Mouse (Mus musculus): ENCODE data around the gene Stk39. TPM values are rescaled to one million over a fixed set of nuclear protein-coding genes. Genes with fewer than 3 reads are reported as not detected.

Gene Stk39
- total RNA-seq, 2 experiments from 2014 or later, result 1.9 to 4.1 TPM

DNA sequence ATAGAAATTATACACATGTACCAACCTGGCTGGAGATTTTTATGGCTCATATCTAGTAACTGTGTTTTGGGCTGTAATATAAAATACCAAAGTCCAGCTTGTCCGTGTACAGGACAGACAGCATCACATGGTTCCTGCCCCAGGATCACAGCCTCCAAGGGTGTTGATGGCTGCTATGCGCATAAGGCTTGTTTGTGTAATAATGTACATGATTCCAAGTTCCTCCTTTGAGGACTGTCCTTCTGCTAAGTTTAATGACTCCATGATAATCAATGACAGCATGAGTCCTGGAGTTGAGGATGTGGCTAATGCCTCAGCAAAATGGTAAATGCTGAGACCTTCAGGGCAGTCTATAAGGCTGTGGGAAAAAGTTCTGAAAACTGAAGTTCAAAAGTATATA, 174.1 kb downstream of the Stk39 start:
- no peak overlapping the region for H3K4me3 ChIP-seq
- H3K27ac ChIP-seq, result no peak overlapping the region
- no peak for DNase-seq
- TF ChIP-seq CTCF (IDR thresholded peaks at IDR 0.05), result no peak
- intact Hi-C loops (cut with DNase I), result no loop called here

DNA sequence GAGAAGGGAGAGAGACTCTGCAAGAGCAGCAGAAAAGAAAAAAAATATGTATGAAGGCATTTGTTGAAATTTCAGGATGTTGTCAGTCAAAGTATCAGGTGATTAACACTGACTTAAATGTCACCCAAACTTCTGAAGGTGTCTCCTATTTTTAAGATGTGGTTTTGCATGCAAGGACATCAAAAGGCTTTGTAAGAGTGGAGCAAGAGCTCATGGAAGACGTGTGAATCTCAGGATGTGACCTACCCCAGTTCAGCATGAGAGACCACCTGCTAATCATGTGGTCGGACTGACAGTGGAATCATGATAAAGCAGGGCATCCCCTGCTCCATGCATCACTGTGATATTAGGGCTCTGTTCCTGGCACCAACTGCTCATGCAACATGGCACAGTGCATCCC, 175.3 kb downstream of the Stk39 start:
- TF ChIP-seq CTCF (IDR thresholded peaks at IDR 0.05), result no peak
- no peak overlapping the region for H3K4me3 ChIP-seq
- intact Hi-C loops (cut with DNase I), result no loop called here
- H3K27ac ChIP-seq, result no peak overlapping the region
- no peak for DNase-seq

GRCm38 (mm10) chr2:68292539-68293320, 179.3 kb downstream of the Stk39 start:
- no peak for DNase-seq
- intact Hi-C loops (cut with DNase I), result no loop called here
- no peak overlapping the region for H3K4me3 ChIP-seq
- no peak overlapping the region for H3K27ac ChIP-seq
- TF ChIP-seq CTCF (IDR thresholded peaks at IDR 0.05), result no peak

GRCm38 (mm10) chr2:68291895-68292294, 180.2 kb downstream of the Stk39 start:
- no peak for DNase-seq
- intact Hi-C loops (cut with DNase I), result no loop called here
- no peak for TF ChIP-seq CTCF (IDR thresholded peaks at IDR 0.05)
- no peak overlapping the region for H3K27ac ChIP-seq
- no peak overlapping the region for H3K4me3 ChIP-seq

DNA sequence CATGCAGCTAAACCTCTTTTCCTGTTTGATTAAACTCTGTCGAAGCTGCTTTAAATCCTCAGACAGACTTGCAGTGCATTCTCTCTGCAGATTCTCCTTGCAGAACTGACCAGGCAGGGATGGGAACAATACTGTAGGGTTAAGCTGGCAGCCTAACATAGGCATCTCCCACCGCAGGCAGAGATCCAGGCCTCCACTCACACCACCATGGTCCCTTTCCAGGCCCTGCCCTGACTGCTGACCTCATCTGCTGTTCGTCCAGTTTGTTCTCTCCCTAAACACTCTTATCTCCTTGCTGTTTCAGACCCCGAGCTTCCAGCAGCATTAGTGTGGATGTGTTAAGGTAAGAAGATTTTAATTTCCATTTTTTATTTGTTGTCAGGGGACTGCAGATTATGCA, 182.1 kb downstream of the Stk39 start:
- intact Hi-C loops (cut with DNase I), result no loop called here
- no peak for DNase-seq
- no peak overlapping the region for H3K27ac ChIP-seq

GRCm38 (mm10) chr2:68289177-68289576, 182.9 kb downstream of the Stk39 start:
- no peak for TF ChIP-seq CTCF (IDR thresholded peaks at IDR 0.05)
- H3K4me3 ChIP-seq, result no peak overlapping the region
- H3K27ac ChIP-seq, result no peak overlapping the region
- no peak for DNase-seq
- intact Hi-C loops (cut with DNase I), result no loop called here

More for the DNA sequence above, 182.1 kb downstream of the Stk39 start:
- no peak overlapping the region for H3K4me3 ChIP-seq
- TF ChIP-seq CTCF (IDR thresholded peaks at IDR 0.05), result no peak

DNA sequence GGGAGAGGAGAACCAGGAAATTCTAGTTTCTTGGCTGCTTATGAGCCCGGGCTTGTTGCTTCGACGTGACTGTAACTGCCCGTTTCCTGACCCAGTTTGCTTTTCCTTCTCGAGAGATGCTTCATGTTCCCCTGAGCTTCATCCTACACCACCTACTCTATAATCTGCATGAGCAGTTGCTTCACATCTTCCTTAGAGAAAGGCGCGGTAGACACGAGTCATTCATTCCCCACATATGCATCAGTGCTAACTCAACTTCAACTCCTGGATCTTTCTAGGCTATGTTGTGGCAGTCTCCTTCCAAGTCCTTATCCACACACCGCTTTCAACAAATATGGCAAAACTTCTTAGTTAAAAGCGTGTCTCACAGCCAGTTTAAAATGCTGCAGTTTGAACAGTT, 184.0 kb downstream of the Stk39 start:
- Histone ChIP-seq H3K4me3 (no peak overlapping the region), H3K27ac (no peak overlapping the region)
- no peak for TF ChIP-seq CTCF (IDR thresholded peaks at IDR 0.05)
- intact Hi-C loops (cut with DNase I), result no loop called here
- no peak for DNase-seq

GRCm38 (mm10) chr2:68284391-68284790, 187.7 kb downstream of the Stk39 start:
- TF ChIP-seq CTCF (IDR thresholded peaks at IDR 0.05), result no peak
- intact Hi-C loops (cut with DNase I), result no loop called here
- DNase-seq, result peak; percentile 55
- H3K27ac ChIP-seq, result no peak overlapping the region
- H3K4me3 ChIP-seq, result no peak overlapping the region

DNA sequence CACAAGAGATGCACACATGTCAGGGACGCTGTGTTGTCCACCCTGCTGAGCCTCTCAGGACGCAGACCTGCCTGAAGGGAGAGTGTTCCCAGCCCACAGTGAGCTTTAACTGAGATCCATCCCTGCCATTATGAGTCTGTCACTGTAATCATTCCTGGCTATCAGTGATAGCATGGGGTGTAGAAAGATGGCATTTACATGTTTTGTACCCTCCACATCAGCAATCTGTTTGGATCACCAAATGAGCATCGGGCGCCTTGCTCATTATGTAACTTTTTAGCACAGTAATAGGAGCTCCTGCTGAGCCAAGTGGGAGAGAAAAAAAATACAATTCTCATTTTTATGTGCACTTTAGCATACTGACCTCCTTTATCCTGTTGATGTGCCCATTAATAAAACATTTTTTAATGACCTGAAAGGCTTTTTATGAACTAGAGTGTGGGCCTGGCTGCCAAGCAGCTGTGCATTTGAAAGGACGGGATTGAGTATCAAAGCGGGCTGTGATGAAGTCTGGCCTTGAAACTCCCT, 189.0 kb downstream of the Stk39 start:
- no peak for TF ChIP-seq CTCF (IDR thresholded peaks at IDR 0.05)
- Histone ChIP-seq H3K27ac (no peak overlapping the region), H3K4me3 (no peak overlapping the region)
- intact Hi-C loops (cut with DNase I), result no loop called here
- DNase-seq, result no peak

GRCm38 (mm10) chr2:68281575-68281974, 190.5 kb downstream of the Stk39 start:
- H3K4me3 ChIP-seq, result no peak overlapping the region
- no peak for TF ChIP-seq CTCF (IDR thresholded peaks at IDR 0.05)
- intact Hi-C loops (cut with DNase I), result no loop called here

DNA sequence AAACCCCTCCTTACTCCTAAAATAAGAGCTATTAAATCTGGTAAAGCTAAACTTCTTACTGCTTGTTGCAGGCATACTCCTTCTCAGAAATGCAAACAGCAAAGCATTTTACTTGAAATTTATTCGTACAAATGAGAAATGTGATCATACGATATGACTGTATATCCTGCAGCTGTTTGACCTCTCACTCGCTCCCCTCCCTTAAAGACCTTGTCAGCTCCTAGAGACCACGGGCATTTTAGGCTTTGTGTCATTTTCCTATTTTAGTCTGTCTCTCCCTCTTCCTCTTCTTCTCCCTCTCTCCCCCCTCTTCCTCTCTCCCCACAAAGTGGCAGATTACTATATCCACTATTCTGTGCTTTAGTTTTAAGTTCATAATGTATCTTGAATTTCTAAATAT, 200.8 kb downstream of the Stk39 start:
- no peak for DNase-seq
- Histone ChIP-seq H3K27ac (no peak overlapping the region), H3K4me3 (no peak overlapping the region)
- no peak for TF ChIP-seq CTCF (IDR thresholded peaks at IDR 0.05)
- intact Hi-C loops (cut with DNase I), result no loop called here

More at GRCm38 (mm10) chr2:68281575-68281974, 190.5 kb downstream of the Stk39 start:
- H3K27ac ChIP-seq, result no peak overlapping the region
- DNase-seq, result no peak

- H3K4me3 ChIP-seq, result no peak overlapping the region
- no peak overlapping the region for H3K27ac ChIP-seq
- DNase-seq, result no peak
- intact Hi-C loops (cut with DNase I), result no loop called here
- TF ChIP-seq CTCF (IDR thresholded peaks at IDR 0.05), result no peak
Measured at GRCm38 (mm10) chr2:68270836-68271235, 201.2 kb downstream of the Stk39 start.

DNA sequence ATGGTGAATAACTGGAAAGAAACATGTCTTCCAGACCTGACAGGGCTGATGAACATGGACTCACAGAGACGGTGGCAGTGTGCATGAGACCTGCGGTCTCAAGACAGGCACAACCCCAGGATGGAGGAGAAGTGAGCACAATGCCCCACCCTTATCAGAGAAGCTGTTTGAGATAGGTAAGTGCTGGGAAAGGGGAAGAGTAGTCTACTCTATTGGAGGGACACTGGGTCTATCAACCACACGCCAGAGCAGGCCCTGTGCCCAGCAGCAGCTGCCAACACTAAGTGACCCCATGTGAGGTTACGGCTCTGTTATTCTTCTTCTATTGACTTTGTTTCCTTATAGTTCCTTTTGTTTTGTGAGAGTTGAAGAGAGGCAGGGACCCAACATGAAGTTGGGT, 202.4 kb downstream of the Stk39 start:
- Histone ChIP-seq H3K27ac (no peak overlapping the region), H3K4me3 (no peak overlapping the region)
- TF ChIP-seq CTCF (IDR thresholded peaks at IDR 0.05), result no peak
- no peak for DNase-seq
- intact Hi-C loops (cut with DNase I), result no loop called here

GRCm38 (mm10) chr2:68264826-68265225, 207.2 kb downstream of the Stk39 start:
- Histone ChIP-seq H3K4me3 (no peak overlapping the region), H3K27ac (no peak overlapping the region)
- no peak for DNase-seq
- intact Hi-C loops (cut with DNase I), result no loop called here
- no peak for TF ChIP-seq CTCF (IDR thresholded peaks at IDR 0.05)
